Mouse (Mus musculus) C3H10T1/2 (cell line): ENCODE measurements around the gene H2-Eb1. TPM values are rescaled to one million over a fixed set of nuclear protein-coding genes. Genes with fewer than 3 reads are reported as not detected.

Source experiments
- polyA plus RNA-seq, 2 experiments: library from polyadenylated mRNA; unstranded; fragments of >200 nt; fragmentation: generic; extraction: Trizol; gene quantifications; one replicate each; pipeline ENCODE4 v1.2.1; 2012; ENCODE audit warnings: missing spikeins in 2 of 2

H2-Eb1 gene
- polyA plus RNA-seq: under 1 TPM in 1 of 2 experiments, not detected in 1; 0.04 TPM

DNA sequence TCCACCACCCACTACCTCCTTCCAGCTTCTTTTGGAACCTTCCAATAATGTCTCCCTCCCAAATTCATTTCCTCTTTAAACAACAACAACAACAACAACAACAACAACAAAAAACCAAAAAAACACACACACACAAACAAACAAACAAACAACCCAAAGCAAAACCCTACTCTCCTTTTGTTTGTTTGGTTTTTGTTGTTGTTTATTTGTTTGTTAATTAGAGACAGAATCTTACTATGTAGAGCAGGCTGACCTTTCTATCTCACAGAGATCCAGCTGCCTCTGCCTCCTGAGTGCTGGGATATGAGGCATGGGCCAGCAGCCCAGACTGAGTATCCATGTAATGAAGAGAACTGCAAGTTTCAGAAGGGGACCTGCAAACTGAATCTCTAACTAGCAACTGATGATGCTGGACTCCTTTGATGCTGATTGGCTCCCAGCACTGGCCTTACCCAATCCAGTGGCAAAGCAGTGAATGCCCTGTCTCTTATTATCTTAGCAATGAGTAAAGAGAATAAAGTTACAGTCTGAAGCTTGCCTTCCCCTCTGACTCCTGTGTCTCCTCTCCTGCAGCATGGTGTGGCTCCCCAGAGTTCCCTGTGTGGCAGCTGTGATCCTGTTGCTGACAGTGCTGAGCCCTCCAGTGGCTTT, at the start of gene H2-Eb1:
Gene H2-Eb1 (plus strand): TSS at position 488 of the 651 bp plus-strand sequence.

DNA sequence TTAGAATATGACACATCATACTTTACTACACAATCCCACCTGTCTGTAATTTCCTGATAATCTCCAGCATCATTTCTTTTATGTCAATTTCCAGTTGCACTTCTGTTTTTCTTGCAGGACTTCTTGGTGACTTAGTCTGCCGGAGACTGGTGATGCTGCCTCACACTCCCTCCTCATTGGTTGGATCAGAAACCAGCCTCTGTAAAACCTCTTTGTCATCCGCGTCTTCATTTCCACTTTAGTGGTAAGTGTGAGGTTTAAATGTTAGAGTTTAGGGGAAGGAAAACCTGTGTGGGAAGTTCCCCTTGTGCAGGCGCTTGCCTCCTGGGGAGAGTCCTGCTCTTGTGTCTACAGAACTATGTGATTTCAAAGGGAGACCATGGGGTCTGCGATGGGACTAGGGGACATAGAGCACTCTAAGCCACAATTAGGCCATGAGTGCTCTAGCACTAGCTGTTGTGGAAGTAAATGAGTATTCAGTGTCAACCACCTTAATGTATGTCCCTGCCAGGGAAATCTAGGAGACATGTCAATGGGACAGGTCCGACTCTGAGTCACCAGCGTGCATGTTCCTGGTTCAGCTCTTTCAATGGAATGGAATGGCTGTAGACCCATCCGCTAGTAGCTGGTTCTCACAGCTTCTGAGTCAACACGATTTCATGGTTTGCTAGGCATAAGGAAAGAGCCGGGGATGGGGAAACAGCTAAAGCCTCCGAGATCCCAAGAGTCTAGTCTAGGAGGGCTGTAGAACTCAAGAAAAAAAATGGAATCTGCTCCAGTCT, 47.9 kb upstream of the H2-Eb1 start, which contains the start of gene H2-Ab1:
Gene H2-Ab1 (plus strand): TSS at position 96 of the 782 bp plus-strand sequence.

DNA sequence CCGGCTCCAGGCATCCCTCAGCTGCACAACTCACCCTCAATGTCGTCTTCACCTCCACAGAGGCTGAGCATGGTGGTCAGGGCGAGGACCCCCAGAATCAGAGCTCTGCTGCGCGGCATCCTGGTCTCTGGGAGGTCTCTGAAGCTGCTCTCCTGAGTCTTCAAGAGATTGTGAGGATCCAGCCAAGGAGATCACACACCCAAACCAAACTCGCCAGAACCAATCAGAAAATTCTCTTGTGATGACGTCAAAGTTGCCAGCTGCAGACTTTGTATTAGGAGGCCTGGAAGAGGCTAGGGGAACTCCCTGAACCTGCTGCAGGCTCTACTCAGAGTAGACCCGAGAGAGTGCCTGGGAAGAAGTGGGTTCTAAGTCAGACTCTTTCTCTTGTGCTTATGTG, 18.0 kb upstream of the H2-Eb1 start, which contains the start of gene H2-Aa:
Gene H2-Aa (minus strand): TSS at position 176 of the 400 bp plus-strand sequence.

DNA sequence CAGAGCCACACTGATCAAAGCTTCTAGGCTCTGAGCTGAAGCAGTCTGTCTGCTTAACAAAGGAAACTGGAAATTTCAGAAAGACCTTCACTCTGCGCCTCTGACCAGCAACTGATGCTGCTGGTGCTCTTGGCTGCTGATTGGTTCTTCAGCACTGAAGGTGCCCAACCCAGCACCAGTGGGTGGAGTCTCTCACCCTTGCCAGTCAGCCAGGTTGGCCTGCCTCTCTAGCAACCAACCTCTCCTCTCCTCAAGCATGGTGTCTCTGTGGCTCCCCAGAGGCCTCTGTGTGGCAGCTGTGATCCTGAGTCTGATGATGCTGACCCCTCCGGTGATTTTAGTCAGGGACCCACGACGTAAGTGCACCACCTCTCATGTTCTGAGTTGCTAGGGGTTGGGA, 19.8 kb downstream of the H2-Eb1 start, which contains the start of gene H2-Eb2:
Gene H2-Eb2 (plus strand): TSS at position 230 of the 400 bp plus-strand sequence.

DNA sequence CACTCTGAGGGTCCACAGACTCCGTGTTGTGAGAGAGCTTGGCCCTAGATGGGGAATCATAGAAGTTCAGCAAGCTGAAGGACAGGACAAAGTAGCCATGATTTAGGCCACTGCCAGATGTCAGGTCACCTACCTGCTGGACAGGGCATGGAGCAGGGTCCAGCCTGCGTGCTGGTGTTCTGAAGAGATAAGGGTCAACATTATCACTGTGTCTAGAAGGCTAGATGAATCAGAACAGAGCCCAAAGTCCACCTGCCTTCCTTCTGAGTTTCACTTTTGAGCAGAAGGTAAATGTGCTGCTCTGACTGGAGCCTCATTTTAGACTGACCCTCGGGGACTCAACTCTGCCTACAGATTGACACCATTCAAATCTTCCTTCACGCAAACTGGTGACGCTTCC, 48.9 kb downstream of the H2-Eb1 start, which contains the start of gene Btnl2:
Gene Btnl2 (plus strand): TSS at position 284 of the 400 bp plus-strand sequence.

Other genes with a start within 250 kb of the H2-Eb1 start
- gene H2-Oa, start 213.5 kb upstream of the H2-Eb1 start, polyA plus RNA-seq: not detected
- gene H2-DMa, start 186.3 kb upstream of the H2-Eb1 start, polyA plus RNA-seq: 10 to 100 TPM in 1 of 2 experiments, 1 to 10 TPM in 1; 5.1 to 26.0 TPM
- gene Brd2, start 183.2 kb upstream of the H2-Eb1 start, polyA plus RNA-seq: 100 to 1,000 TPM in 1 of 2 experiments, 10 to 100 TPM in 1; 56.1 to 145 TPM
- gene H2-DMb2, start 162.6 kb upstream of the H2-Eb1 start, polyA plus RNA-seq: under 1 TPM; 0.04 to 0.47 TPM
- gene H2-DMb1, start 152.8 kb upstream of the H2-Eb1 start, polyA plus RNA-seq: under 1 TPM; 0.12 to 0.91 TPM
- gene Tap1, start 118.3 kb upstream of the H2-Eb1 start, polyA plus RNA-seq: 1 to 10 TPM in 1 of 2 experiments, under 1 TPM in 1; 0.30 to 5.7 TPM
- 1 to 10 TPM in 1 of 2 experiments, under 1 TPM in 1; 0.21 to 2.7 TPM for gene Psmb9, start 118.1 kb upstream of the H2-Eb1 start, polyA plus RNA-seq
- gene Psmb8, start 108.1 kb upstream of the H2-Eb1 start, polyA plus RNA-seq: 1 to 10 TPM in 1 of 2 experiments, under 1 TPM in 1; 0.05 to 1.6 TPM
- gene Tap2, start 102.3 kb upstream of the H2-Eb1 start, polyA plus RNA-seq: 10 to 100 TPM in 1 of 2 experiments, under 1 TPM in 1; 0.12 to 13.2 TPM
- gene H2-Ob, start 67.0 kb upstream of the H2-Eb1 start, polyA plus RNA-seq: not detected
- not detected for gene H2-Ab1, start 48.2 kb upstream of the H2-Eb1 start, polyA plus RNA-seq
- not detected for gene H2-Aa, start 18.0 kb upstream of the H2-Eb1 start, polyA plus RNA-seq
- gene H2-Eb2, start 19.8 kb downstream of the H2-Eb1 start, polyA plus RNA-seq: not detected
- gene Btnl2, start 49.0 kb downstream of the H2-Eb1 start, polyA plus RNA-seq: not detected
- not detected for gene Btnl1, start 71.3 kb downstream of the H2-Eb1 start, polyA plus RNA-seq
- gene BC051142, start 93.0 kb downstream of the H2-Eb1 start, polyA plus RNA-seq: not detected
- gene Btnl4, start 171.5 kb downstream of the H2-Eb1 start, polyA plus RNA-seq: not detected
- not detected for gene Btnl6, start 211.5 kb downstream of the H2-Eb1 start, polyA plus RNA-seq